Mouse (Mus musculus) lung, adult 2 months (tissue): ENCODE measurements around the gene Cacna1s. TPM values are rescaled to one million over a fixed set of nuclear protein-coding genes. Genes with fewer than 3 reads are reported as not detected.
A peak's percentile ranks its signal among the peaks of the same experiment; 100 is the strongest.

Source experiments
- DNase-seq: peaks from one replicate; pipeline ENCODE4 v3.0.0; 2022
- H3K4me1 ChIP-seq: fragments of 200-500 bp; 2 replicates; pipeline ENCODE4 v1.6.1; 2011; ENCODE audit warnings: low read length; ENCODE audit not compliant: control insufficient read depth, insufficient read depth
- H3K4me3 ChIP-seq: fragments of 200-500 bp; replicated peaks from 2 replicates; pipeline ENCODE3; 2011; ENCODE audit warnings: low read depth, mild to moderate bottlenecking, control low read depth, low read length; ENCODE audit errors: extremely low read depth
- CTCF ChIP-seq: fragments of 200-500 bp; IDR thresholded peaks from 2 replicates; pipeline ENCODE4 v1.5.1; 2011; ENCODE audit warnings: mild to moderate bottlenecking, low read length, control low read depth; ENCODE audit not compliant: insufficient read depth
- POLR2A ChIP-seq: fragments of 200-500 bp; IDR thresholded peaks from 2 replicates; pipeline ENCODE4 v1.6.1; 2011; ENCODE audit warnings: low read depth, mild to moderate bottlenecking, control low read depth, low read length, borderline replicate concordance; ENCODE audit errors: extremely low read depth
- WGBS: fragments of 180-500 bp; shearing (Covaris S2); methylation state at CpG from one replicate; pipeline ENCODE4 v1.1.7; 2018; 5-methylcytosine and 5-hydroxymethylcytosine counted together
- polyA plus RNA-seq: library from polyadenylated mRNA; depleted of rRNA; stranded (reverse); fragments of >200 nt; gene quantifications from 2 replicates; pipeline ENCODE4 v1.2.3, GENCODE M21; 2012; rRNA removed

Cacna1s gene
- polyA plus RNA-seq, 1 experiment, result 7.5 TPM

GRCm38 (mm10) chr1:136161333-136161921 lies 108.9 kb downstream of the Cacna1s start:
- WGBS, result 86% methylated on average over 7 of the region's 7 CpGs
- no peak for DNase-seq
- no peaks in the 10 kb centered on the region for H3K4me1 ChIP-seq
- TF ChIP-seq CTCF (no peak), POLR2A (no peak)
- H3K4me3 ChIP-seq, result no peak overlapping the region

- no peak for DNase-seq
- no peak for TF ChIP-seq CTCF
- no peak for TF ChIP-seq POLR2A
- Histone ChIP-seq H3K4me3 (no peak overlapping the region), H3K4me1 (no peaks in the 10 kb centered on the region)
- WGBS, result 68% methylated on average over 2 of the region's 2 CpGs
Observed at GRCm38 (mm10) chr1:136165436-136165835, 112.9 kb downstream of the Cacna1s start.

- WGBS, result 69% methylated on average over 8 of the region's 8 CpGs
- Histone ChIP-seq H3K4me1 (no peaks in the 10 kb centered on the region), H3K4me3 (no peak overlapping the region)
- TF ChIP-seq POLR2A, result no peak
- TF ChIP-seq CTCF, result peak; percentile 53
- no peak for DNase-seq
Observed at GRCm38 (mm10) chr1:136167657-136168056, 115.1 kb downstream of the Cacna1s start.

Other genes with a start within 250 kb of the Cacna1s start
- 6.9 and 43.2 TPM in 2 replicates for gene Lad1, start 234.2 kb upstream of the Cacna1s start, polyA plus RNA-seq
- gene Tnnt2, start 216.4 kb upstream of the Cacna1s start, polyA plus RNA-seq, result 31.3 and 74.6 TPM in 2 replicates
- gene Pkp1, start 133.5 kb upstream of the Cacna1s start, polyA plus RNA-seq, result 0.07 and 40.6 TPM in 2 replicates
- 0.05 TPM in 1 of 2 replicates, not detected in the other for gene Igfn1, start 46.4 kb upstream of the Cacna1s start, polyA plus RNA-seq
- 56.4 and 73.2 TPM in 2 replicates for gene Tmem9, start 44.6 kb upstream of the Cacna1s start, polyA plus RNA-seq
- gene Ascl5, start 1.9 kb upstream of the Cacna1s start, polyA plus RNA-seq, result not detected in 2 replicates
- gene Kif21b, start 78.6 kb downstream of the Cacna1s start, polyA plus RNA-seq, result 12.1 and 14.4 TPM in 2 replicates
- 0.14 TPM in 1 of 2 replicates, not detected in the other for gene Mroh3, start 160.1 kb downstream of the Cacna1s start, polyA plus RNA-seq
- 4.2 and 7.3 TPM in 2 replicates for gene Inava, start 181.5 kb downstream of the Cacna1s start, polyA plus RNA-seq
- 0.14 and 0.45 TPM in 2 replicates for gene Gpr25, start 208.1 kb downstream of the Cacna1s start, polyA plus RNA-seq